Mouse (Mus musculus): Measurements from ENCODE around the gene Cxcl2.
A peak's percentile ranks its signal among the peaks of the same experiment; 100 is the strongest.

DNA sequence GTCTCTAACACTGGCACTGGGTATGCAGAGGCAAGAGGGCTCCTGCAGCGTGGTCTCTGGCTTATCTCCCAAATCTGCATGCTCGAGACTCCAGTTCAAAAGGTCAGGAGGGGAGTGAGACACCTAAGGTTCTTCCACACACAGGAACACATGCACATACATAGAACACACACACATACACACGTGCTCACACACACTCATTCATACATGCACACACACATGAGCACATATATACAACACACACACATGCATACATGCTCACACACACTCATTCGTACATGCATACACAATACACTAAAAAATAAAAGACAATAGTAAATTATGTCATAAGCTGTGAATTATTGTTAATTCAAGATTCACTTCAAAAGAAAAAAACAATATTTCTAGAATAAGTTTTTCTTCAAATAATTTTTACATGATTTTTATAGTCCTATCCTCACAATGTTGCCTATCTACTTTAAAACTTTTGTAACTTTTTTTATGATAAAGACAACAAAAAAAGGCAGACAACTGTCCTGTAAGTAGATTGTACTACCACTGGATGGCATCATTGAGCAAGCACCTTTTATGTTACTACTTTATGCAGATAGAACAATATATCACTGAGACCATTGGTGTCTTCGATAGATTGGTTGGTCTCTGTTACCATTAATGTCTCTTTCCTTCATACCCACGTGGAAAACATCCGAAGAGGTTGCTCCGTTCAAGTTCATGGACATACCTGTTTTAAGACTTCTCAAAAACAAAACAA lies 49.2 kb downstream of the Cxcl2 start:
- peak; percentile 18; the same call in 1 of the 2 replicates for TF ChIP-seq CTCF (IDR thresholded peaks at IDR 0.05; ENCODE audit: low read depth)
- TF ChIP-seq EP300 (IDR thresholded peaks at IDR 0.05; ENCODE audit: low read depth), result no peak

All from liver, embryonic 14.5 days (tissue).